23 mouse cellular contexts compared by ENCODE assay signal in the genomic region with DNA sequence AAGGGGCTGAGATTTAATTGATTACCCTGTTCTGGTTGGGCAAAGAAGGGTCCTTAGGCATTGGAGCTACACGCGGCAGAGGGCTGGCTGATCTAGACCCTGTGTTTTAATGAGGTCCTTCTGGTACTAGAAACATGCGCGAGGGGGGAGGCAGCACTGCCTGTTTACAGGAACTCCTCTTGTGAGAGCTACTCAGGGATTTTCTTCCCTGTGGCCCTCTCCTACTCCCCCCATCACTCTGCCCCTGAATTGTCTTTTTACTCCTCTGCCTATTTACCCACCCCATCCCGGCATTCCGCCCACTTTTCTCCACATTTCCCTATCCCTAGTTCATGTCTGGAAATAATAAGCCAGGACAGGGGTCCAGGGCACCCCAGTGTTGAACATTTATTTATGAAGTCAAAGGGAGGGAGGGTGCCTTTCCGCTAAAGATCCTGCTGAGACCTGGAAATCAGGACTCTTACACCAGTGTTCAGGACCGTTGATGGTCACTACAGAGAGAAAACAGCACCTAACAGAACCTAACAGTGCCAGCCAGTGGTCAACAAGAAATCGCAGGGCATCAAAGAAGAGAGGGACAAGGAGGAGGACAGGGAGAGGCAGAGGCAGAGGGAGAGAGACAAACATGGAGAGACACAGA. TPM values are rescaled to one million over a fixed set of nuclear protein-coding genes. Genes with fewer than 3 reads are reported as not detected.
DNase-seq lines count a peak whose midpoint lies in the region; ATAC-seq and TF ChIP-seq lines count a peak whose summit lies in the region.
"Had no signal": no experiment of that assay in that cellular context is flagged by ENCODE, and none has a peak within 500 bp of the region (broad histone marks: within the 10 kb centered on the region; RNA-seq: fewer than 3 reads in every experiment).

No protein-coding gene starts in this region.

- H3K9me3 ChIP-seq in midbrain, postnatal 0 days (ENCODE audit: low read length): no peaks in the 10 kb centered on the region
- no peaks in the 10 kb centered on the region for H3K9me3 ChIP-seq in midbrain, embryonic 16.5 days (replicated peaks; ENCODE audit: control insufficient read depth, low read length, poor library complexity, severe bottlenecking)
- no peaks in the 10 kb centered on the region for H3K9me3 ChIP-seq in liver, embryonic 12.5 days (replicated peaks)
- H3K9me3 ChIP-seq: embryonic facial prominence, embryonic 13.5 days; forebrain, embryonic 10.5 days; limb, embryonic 10.5 days; limb, embryonic 15.5 days had no signal

- no peak overlapping the region for H3K4me3 ChIP-seq in heart, adult 2 months
- no peak overlapping the region for H3K4me3 ChIP-seq in midbrain, postnatal 0 days (ENCODE audit: low read depth, low read length)
- H3K4me3 ChIP-seq in midbrain, embryonic 16.5 days (ENCODE audit: low read depth, low read length): no peak overlapping the region
- no peak overlapping the region for H3K4me3 ChIP-seq in brown adipose tissue, adult 24 weeks (ENCODE audit: insufficient read depth, low read depth, low read length)
- H3K4me3 ChIP-seq in liver, embryonic 12.5 days: no peak overlapping the region

- H3K36me3 ChIP-seq in heart, adult 2 months (ENCODE audit: control insufficient read depth, insufficient read depth, low read length): peaks cover 8% of the 10 kb centered on the region
- H3K36me3 ChIP-seq in midbrain, postnatal 0 days (ENCODE audit: insufficient read depth, low read length): no peaks in the 10 kb centered on the region
- no peaks in the 10 kb centered on the region for H3K36me3 ChIP-seq in midbrain, embryonic 16.5 days (ENCODE audit: control insufficient read depth, insufficient read depth, low read length)
- H3K36me3 ChIP-seq in liver, embryonic 12.5 days: no peaks in the 10 kb centered on the region
- H3K36me3 ChIP-seq: embryonic facial prominence, embryonic 13.5 days; forebrain, embryonic 10.5 days; limb, embryonic 10.5 days; limb, embryonic 15.5 days had no signal

- ATAC-seq in midbrain, postnatal 0 days (ENCODE audit: low FRiP score): no peak
- ATAC-seq in midbrain, embryonic 16.5 days: no peak
- ATAC-seq in liver, embryonic 12.5 days: no peak
- ATAC-seq: forebrain, postnatal 0 days; intestine, embryonic 16.5 days had no signal

- peaks cover 30% of the 10 kb centered on the region for H3K4me1 ChIP-seq in heart, adult 2 months (ENCODE audit: control insufficient read depth, insufficient read depth, low read length)
- peaks cover 10% of the 10 kb centered on the region; the same call in 1 of the 2 replicates for H3K4me1 ChIP-seq in midbrain, postnatal 0 days (ENCODE audit: insufficient read depth, low read length)
- peaks cover 22% of the 10 kb centered on the region for H3K4me1 ChIP-seq in midbrain, embryonic 16.5 days (ENCODE audit: control insufficient read depth, insufficient read depth, low read length)
- H3K4me1 ChIP-seq in brown adipose tissue, adult 24 weeks (ENCODE audit: control insufficient read depth, insufficient read depth, insufficient read length, low read length): peaks cover 19% of the 10 kb centered on the region
- H3K4me1 ChIP-seq in liver, embryonic 12.5 days: peaks cover 14% of the 10 kb centered on the region

- peak overlapping the region; percentile 98 for H3K27ac ChIP-seq in heart, adult 2 months
- H3K27ac ChIP-seq in midbrain, postnatal 0 days (ENCODE audit: low read depth, low read length): no peak overlapping the region
- no peak overlapping the region for H3K27ac ChIP-seq in midbrain, embryonic 16.5 days (ENCODE audit: low read length)
- peak overlapping the region; percentile 76; the same call in 1 of the 2 replicates for H3K27ac ChIP-seq in brown adipose tissue, adult 24 weeks (replicated peaks; ENCODE audit: low read depth, low read length)
- H3K27ac ChIP-seq in liver, embryonic 12.5 days: no peak overlapping the region
- H3K27ac ChIP-seq: embryonic facial prominence, embryonic 13.5 days; limb, embryonic 15.5 days; liver, embryonic 14.5 days had no signal

- H3K9ac ChIP-seq in heart, adult 2 months (ENCODE audit: low read depth, low read length): no peak overlapping the region
- no peak overlapping the region for H3K9ac ChIP-seq in midbrain, postnatal 0 days (replicated peaks; ENCODE audit: low read length, poor library complexity, severe bottlenecking)
- no peak overlapping the region for H3K9ac ChIP-seq in midbrain, embryonic 16.5 days (ENCODE audit: low read depth, low read length)
- no peak overlapping the region for H3K9ac ChIP-seq in liver, embryonic 12.5 days
- H3K9ac ChIP-seq: limb, embryonic 15.5 days; liver, embryonic 14.5 days had no signal

- no peak for DNase-seq in heart, adult 2 months
- DNase-seq in heart, postnatal 10 days: no peak
- no peak for DNase-seq in midbrain, postnatal 0 days (ENCODE audit: low spot score)
- DNase-seq: adrenal gland, adult 8-10 months; B cell, adult 2 months; cerebellum, adult 8-10 months; cerebellum, postnatal 25 days; forebrain, postnatal 0 days; gastrocnemius, postnatal 10 days; kidney, adult 9 months; kidney, postnatal 10 days; layer of hippocampus, adult 9-11 months; lung, adult 2 months; lung, postnatal 10 days had no signal

- peaks cover 7% of the 10 kb centered on the region for H3K79me2 ChIP-seq in heart, adult 2 months (replicated peaks; ENCODE audit: control insufficient read depth, insufficient read depth, low read length)

- peak; percentile 18; the same call in 1 of the 2 replicates for TF ChIP-seq CTCF in heart, adult 2 months (IDR thresholded peaks at IDR 0.05)
- peak; percentile 18; the same call in 1 of the 2 replicates for TF ChIP-seq CTCF in midbrain, postnatal 0 days (IDR thresholded peaks at IDR 0.05)

- no peak for TF ChIP-seq EP300 in heart, adult 2 months (IDR thresholded peaks at IDR 0.05; ENCODE audit: insufficient read depth, low read depth, low read length)

- no peak overlapping the region for H3K4me2 ChIP-seq in midbrain, postnatal 0 days (ENCODE audit: low read depth, low read length, poor library complexity, severe bottlenecking)
- no peak overlapping the region for H3K4me2 ChIP-seq in midbrain, embryonic 16.5 days (ENCODE audit: low read length)
- H3K4me2 ChIP-seq in liver, embryonic 12.5 days: no peak overlapping the region

- no peaks in the 10 kb centered on the region for H3K27me3 ChIP-seq in heart, adult 2 months (ENCODE audit: control insufficient read depth, insufficient read depth, low read length)
- H3K27me3 ChIP-seq in midbrain, postnatal 0 days (ENCODE audit: insufficient read depth, low read length): no peaks in the 10 kb centered on the region; the same call in 1 of the 2 replicates
- H3K27me3 ChIP-seq in midbrain, embryonic 16.5 days (ENCODE audit: control insufficient read depth, insufficient read depth, low read depth, low read length): peaks cover 12% of the 10 kb centered on the region
- H3K27me3 ChIP-seq in liver, embryonic 12.5 days (replicated peaks): peaks cover 57% of the 10 kb centered on the region

- 86% methylated on average over 9 of the region's 9 CpGs for WGBS in heart, adult 2 months
- WGBS in midbrain, postnatal 0 days: 60% methylated on average over 9 of the region's 9 CpGs
- WGBS in midbrain, embryonic 16.5 days: 51% methylated on average over 9 of the region's 9 CpGs
- WGBS in liver, embryonic 12.5 days (ENCODE audit: insufficient replicate concordance): 56% methylated on average over 9 of the region's 9 CpGs

- TF ChIP-seq POLR2A in heart, adult 2 months (IDR thresholded peaks at IDR 0.05; ENCODE audit: insufficient read depth, low read depth, low read length): no peak

- intact Hi-C loops in heart, adult 2 months (cut with DNase I): loop anchor here (2.0 to 5.0 kb wide), 3 partner anchors 55 to 239 kb away; no protein-coding TSS in a partner anchor
- intact Hi-C loops in heart, postnatal 10 days (cut with DNase I): loop anchor here (2.0 kb wide), 1 partner anchor 223 kb away; no protein-coding TSS in a partner anchor

RNA-seq across cellular contexts. Expression of a gene that starts 1.0 kb away (rescaled TPM):
- total RNA-seq in heart, adult 2 months (2021): 10 to 100 TPM; 49.4 to 50.5 TPM
- 41.5 and 46.2 TPM in 2 replicates for polyA plus RNA-seq in heart, adult 2 months (2012; rRNA removed)
- total RNA-seq in heart, postnatal 10 days (2021): 10 to 100 TPM; 69.5 to 79.2 TPM
- total RNA-seq in midbrain, postnatal 0 days (2014; rRNA removed): 44.3 and 46.4 TPM in 2 replicates
- polyA plus RNA-seq in midbrain, postnatal 0 days (2015; fragmentation: Nextera tagmentation; extraction: Ambion mirVana): 23.8 and 28.2 TPM in 2 replicates
- polyA plus RNA-seq in midbrain, embryonic 16.5 days (2015; fragmentation: Nextera tagmentation; extraction: Ambion mirVana): 28.2 and 30.1 TPM in 2 replicates
- 4.2 and 5.1 TPM in 2 replicates for polyA plus RNA-seq in brown adipose tissue, adult 24 weeks (2012; ENCODE audit: insufficient read depth, insufficient read length, missing spikeins)
- polyA plus RNA-seq in liver, embryonic 12.5 days (2016; fragmentation: Nextera tagmentation; extraction: Ambion mirVana): 9.8 and 11.0 TPM in 2 replicates

Comparison
In these comparisons a context has a peak if more than half of its experiments do, and no peak if none do; other contexts are left out.
1. H3K27ac ChIP-seq: peak in heart, adult 2 months (single experiment) and brown adipose tissue, adult 24 weeks (single experiment); none in midbrain, postnatal 0 days (single experiment), midbrain, embryonic 16.5 days (single experiment) and liver, embryonic 12.5 days (single experiment).